Mouse (Mus musculus): ENCODE measurements at regions not wholly inside any gene's neighbourhood (a gene's known extent, or its start where the extent isn't known, plus 50 kb on each side); places are given as distances from the start of the nearest gene placed in this dataset.

- no peak for ATAC-seq (replicated peaks; ENCODE audit: insufficient number of reproducible peaks, low FRiP score, low TSS enrichment, poor library complexity, severe bottlenecking)
Measured at GRCm38 (mm10) chr14:45056291-45056690, 68.3 kb downstream of the Ptger2 start.

GRCm38 (mm10) chr14:45061681-45062080 is 73.7 kb downstream of the Ptger2 start:
- ATAC-seq (replicated peaks; ENCODE audit: insufficient number of reproducible peaks, low FRiP score, low TSS enrichment, poor library complexity, severe bottlenecking): no peak

- ATAC-seq (replicated peaks; ENCODE audit: insufficient number of reproducible peaks, low FRiP score, low TSS enrichment, poor library complexity, severe bottlenecking): no peak
Measured at GRCm38 (mm10) chr14:45064498-45064897, 76.5 kb downstream of the Ptger2 start.

DNA sequence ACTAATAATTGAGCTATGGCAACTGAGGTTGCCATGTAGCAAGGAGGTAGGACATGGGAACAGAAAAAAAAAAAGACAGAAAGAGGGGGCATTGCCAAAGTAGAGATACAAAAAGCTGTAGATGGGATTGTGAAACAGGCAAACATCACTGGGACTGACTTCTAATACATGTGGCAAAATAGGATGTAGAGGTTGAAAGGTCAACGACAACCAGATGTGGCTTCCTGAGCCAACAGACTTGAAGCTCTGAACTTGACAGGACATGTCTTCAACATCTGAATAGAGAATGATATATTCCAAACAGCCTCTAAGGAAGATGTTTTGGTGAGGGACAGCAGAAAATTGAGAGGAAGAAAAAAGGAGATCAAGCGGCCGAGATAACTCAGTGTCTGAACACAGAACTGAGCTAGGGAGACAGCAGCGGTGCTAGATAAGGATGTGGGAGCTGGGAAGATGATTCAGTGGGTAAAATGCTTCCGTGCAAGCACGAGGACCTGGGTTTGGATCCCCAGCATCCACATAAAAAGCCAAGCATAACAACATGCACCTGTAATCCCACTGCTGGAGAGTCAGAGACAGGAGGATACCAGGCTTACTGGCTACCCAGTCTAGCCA is 81.7 kb downstream of the Ptger2 start:
- ATAC-seq (replicated peaks; ENCODE audit: insufficient number of reproducible peaks, low FRiP score, low TSS enrichment, poor library complexity, severe bottlenecking): no peak

- no peak; the same call in 1 of the 2 replicates for ATAC-seq (replicated peaks; ENCODE audit: insufficient number of reproducible peaks, low FRiP score, low TSS enrichment, poor library complexity, severe bottlenecking)
Measured at GRCm38 (mm10) chr14:45074902-45075488, 87.0 kb downstream of the Ptger2 start.

DNA sequence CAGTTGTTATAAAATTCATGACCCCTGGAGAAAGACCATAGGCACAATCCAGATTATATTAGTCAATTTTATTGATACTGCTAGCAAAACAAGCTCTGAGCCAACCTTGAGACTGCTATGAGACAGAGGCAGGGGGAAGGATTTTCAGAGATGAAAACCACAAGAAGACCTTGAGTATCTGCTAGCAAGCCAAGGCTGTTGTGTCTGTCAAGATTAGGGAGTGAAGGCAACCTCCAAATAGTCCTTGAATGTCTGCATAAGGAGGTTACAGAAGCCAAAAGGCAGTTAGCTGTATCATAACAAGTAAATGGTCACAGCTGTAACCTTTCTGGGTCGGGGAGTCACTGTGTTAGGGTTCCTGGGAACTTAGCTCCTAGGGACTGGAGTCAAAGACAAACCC is 89.2 kb downstream of the Ptger2 start:
- ATAC-seq (replicated peaks; ENCODE audit: insufficient number of reproducible peaks, low FRiP score, low TSS enrichment, poor library complexity, severe bottlenecking): no peak

- ATAC-seq (replicated peaks; ENCODE audit: insufficient number of reproducible peaks, low FRiP score, low TSS enrichment, poor library complexity, severe bottlenecking): peak; percentile 79
Measured at GRCm38 (mm10) chr14:45079793-45080192, 91.8 kb downstream of the Ptger2 start.

DNA sequence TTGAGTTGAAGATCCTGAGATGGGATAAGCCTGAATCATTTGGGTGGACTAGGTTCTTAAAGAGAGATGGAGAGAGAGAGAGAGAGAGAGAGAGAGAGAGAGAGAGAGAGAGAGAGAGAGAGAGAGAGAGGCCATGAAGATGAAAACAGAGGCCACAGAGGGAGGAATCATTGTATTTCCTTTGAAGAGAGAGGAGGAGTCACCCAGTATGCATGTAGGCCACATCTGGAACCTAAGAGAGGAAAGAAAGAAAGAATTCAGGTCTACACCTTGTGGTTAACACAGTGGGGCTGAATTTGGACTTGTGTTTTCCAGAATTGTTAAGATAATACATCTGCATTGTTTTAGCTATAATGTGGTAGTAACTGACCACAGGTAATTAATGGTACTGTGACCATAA is 92.2 kb downstream of the Ptger2 start:
- no peak for ATAC-seq (replicated peaks; ENCODE audit: insufficient number of reproducible peaks, low FRiP score, low TSS enrichment, poor library complexity, severe bottlenecking)

DNA sequence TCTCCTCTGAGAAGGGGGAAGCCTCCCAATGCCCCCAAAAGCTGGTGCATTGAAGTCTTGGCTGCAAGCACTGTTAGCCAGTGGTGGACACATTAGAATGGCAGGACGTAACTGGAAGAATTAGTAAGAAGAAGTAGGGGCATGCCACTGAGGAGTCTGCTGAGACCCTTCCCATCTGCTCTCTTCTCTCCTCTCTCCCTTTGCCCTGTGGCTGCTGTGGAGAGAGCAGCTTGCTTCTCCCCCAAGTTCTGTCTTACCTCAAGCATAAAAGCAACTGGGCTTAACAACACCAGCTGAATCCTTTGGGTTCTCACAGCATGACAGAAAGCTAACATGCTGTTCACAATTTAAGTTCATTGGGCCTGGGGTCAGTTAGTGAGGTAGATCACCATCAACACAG is 95.1 kb downstream of the Ptger2 start:
- no peak for ATAC-seq (replicated peaks; ENCODE audit: insufficient number of reproducible peaks, low FRiP score, low TSS enrichment, poor library complexity, severe bottlenecking)

All from monocyte, adult 5-6 weeks (primary cell).